Mouse (Mus musculus) spleen, postnatal 14 days (tissue): ENCODE measurements at regions not wholly inside any gene's neighbourhood (a gene's known extent, or its start where the extent isn't known, plus 50 kb on each side); places are given as distances from the start of the nearest gene placed in this dataset.

Source experiments
- DNase-seq, 2 experiments: peaks; one replicate each; pipeline ENCODE4 v3.0.0; 2021 to 2022; ENCODE audit warnings: low spot score in 2 of 2

DNA sequence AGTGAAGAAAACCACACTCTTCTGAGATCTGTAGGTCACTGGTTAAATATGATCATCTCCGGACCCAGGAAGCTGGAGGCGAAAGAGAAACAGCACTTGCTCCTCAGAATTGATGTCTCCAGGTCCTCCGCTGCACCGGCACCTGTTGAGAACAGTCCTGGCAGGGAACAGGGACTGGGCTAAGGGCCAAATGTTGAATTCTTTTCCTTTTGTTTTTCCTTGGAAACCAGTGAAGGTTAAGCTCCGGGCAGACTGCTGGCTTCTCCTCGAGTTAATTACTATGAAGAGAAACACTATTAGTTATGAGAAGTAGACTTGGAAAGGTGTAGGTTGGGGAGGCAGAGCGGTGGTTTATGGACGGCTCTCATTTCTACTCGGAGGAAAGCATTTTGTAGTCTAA is 242.7 kb downstream of the Rngtt start:
- DNase-seq, result no peak

DNA sequence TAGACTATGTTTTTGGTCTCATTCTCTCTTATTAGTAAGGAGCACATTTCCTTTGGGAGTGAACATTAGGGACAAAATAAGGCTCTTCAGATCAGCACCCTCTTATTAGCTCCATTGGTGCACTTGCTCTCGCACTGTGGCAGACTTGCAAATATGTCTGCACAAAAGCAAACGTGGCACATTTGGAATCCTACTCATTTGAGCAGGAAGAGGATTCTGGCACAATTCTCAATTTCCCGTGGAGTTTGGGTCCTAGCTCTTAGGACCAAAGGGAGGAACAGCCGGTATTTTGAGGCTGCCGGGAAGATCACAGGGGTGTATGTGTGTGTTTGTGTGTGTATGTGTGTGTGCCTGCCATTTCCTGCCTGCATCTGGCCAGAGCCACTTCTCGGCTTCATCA is 244.5 kb downstream of the Rngtt start:
- DNase-seq, result no peak

DNA sequence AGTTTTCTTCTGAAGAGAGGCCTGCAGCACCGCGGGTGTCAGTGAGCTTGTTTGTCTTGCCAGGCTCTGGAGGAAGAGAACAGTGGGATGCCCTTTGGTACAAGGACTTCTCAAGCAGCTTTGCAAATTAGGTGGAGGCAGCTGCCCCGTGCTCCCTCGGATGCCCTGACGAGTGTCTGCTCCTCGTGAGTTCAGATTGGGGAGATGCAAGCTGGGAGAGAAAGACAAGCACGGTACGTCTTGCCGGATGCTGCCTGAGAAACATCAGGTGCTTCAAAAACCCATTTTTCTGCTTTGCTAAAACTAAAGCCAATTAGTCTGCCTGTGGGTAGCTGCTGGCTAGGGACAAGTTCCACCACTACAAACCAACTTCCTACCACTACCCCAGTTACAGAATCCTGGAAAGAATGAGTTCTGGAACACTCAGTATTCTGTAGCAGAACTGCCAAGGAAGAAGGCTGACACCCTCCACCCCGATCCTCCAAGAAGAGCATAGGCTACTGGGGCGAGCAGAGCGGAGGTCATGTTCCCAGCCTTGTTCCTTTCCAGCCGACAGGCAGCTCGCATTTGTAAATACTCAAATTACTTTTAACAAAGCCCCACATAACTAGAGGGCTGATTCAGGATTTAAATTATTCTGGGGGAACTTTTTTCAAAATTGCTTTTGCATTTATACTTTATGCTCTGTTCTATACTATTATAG is 245.3 kb downstream of the Rngtt start:
- DNase-seq, result no peak

DNA sequence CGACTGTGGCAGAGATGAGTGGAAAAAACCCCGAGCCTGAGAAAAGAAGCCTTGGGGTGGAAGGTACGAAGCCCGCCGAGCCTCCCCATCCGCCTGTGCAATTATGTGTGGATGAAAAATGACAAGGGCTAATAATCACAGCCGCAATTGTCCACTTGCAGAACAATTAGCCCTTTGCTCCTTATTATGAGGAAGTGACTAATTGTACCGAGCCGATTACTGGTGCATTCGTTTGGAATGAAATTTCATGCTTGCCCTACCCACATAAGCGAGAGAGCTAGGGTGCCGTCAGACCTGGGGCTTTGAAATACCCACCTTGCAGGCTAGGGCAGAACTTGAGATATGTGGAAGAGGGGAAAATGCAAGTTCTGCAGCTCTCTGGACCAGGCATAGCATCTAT is 245.9 kb downstream of the Rngtt start:
- DNase-seq, result no peak

DNA sequence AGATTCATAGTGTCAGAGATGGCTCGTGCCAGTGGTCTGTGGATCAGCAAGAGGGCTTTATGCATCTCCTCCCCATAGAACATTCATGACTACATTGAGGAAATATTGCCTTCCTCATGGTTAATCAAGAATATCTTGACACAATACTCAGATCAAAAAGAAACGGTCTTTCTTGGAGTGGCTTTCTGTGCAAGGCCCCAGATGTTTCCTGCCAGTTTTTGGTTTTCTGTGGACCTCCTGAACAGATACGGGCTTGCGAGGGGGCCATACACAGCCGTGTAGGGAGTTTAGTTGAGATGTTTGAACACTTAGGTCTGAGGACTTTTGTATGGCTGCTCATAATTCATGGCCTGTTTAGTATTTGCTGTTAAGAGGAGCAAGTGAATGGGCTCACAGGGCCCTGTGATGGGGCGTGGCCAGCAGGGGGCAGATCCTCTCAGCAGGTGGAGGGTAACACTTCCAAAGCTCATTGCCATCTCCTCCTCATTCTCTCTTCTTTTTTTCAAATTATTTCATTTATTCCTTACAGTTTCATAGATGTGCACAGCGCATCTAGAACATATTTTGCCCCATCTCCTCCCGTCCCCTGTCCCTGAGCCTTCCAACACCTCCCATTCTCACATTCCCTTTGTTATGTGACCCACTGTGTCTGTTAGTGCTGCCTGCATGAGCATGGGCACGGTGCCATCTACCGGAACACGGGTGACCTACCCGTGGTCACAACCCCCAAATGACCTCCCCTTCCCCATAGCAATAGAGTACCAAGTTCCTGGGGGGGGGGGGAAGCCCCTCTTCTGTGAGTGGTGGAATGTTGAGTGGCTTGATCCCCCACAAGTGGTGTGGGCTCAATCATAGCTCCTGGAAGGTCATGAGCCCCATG is 246.8 kb downstream of the Rngtt start:
- no peak for DNase-seq

DNA sequence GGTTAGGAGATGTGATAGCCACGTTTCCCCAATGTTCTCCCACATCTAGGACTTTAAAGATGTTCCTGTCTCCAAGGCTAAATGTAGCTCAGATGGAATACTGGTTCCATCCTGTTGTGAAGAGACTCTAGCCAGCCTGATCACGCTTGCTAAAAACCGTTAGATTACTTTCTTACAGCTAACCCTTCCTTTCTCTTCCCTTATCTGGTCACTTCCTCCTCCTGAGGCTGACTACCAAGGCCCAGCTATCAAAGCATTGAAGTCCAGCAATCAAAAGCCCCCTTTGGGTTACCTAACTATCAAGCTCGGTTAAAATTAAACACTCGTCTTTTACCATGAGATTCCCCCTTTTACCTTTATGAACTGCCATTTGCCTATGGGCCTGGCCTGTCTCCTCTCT is 260.2 kb downstream of the Rngtt start:
- no peak for DNase-seq

DNA sequence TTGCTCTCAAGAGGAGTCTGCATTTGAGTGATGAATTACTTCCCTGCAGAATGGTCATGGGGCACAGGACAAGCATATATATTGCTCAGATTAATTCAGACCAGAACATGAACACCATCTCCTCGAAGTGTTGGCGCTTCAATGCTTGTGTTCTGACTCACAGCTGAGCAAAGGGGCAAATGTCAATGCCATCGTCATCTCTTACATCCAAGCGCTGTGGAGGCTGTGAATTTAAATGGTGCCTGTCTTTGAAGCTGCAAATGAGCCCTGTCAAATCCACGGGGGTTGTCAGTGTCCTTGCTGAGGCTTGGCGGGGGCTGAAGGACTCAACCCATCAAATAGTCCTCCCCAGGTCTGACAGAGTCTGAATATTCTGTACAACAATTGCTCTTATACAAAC is 261.2 kb downstream of the Rngtt start:
- no peak for DNase-seq

DNA sequence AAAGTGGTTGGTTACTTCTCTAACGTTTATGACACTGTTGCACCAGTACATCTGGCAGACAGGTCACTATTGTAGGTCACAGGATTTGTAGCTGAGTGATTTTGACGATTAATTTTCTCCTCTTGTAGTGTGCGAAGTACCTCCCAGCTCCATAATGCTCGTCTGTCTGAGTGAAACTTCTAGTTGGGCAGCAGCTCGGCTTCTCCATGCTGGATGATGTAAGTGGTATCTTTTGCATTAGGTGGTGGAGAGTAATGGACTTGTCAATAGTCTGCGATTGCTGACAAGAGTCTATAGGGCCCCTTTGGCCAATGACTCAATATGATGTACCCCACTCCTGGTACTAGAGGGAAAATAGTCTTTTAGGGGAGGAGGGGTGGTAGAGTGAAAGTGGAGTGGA is 267.5 kb downstream of the Rngtt start:
- DNase-seq, result no peak

DNA sequence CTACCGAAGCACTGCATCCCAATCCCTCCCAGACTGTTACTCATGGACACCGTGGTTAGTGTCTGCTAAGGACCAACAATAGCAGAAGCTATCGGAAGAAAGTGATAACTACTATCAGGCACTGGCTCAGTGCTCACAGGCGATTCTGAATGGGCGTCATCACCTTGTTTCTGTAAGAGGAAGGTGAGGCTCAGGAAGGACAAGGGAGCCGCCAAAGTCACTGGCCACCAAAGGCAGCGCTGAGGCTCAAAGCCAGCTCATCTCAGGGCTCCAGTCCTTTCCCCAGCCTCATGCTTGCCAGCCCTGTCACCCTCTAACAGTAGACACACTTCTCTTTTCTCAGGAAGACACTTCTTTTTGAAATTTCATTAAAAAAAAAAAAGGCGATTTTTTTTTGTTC is 270.4 kb downstream of the Rngtt start:
- DNase-seq, result no peak

DNA sequence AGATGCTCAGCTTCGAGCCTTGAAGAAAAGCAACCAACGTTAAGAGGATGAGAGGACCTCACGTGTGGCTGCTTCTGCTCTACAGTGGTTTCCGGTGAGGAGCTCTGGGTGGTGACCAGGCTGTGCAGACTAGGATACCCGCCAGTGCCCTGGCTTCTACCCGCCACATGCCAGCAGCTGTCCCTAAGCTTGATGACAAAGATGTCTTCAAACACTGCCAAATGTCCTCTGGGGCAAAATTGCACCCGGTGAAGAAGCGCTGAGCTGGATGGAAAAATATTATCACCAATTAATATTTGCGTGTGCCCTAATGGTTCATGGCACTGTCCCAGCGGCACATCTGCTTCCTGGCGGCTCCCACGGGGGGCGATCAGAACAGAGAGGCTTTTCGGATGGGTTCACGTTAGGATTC is 271.1 kb downstream of the Rngtt start:
- no peak for DNase-seq

DNA sequence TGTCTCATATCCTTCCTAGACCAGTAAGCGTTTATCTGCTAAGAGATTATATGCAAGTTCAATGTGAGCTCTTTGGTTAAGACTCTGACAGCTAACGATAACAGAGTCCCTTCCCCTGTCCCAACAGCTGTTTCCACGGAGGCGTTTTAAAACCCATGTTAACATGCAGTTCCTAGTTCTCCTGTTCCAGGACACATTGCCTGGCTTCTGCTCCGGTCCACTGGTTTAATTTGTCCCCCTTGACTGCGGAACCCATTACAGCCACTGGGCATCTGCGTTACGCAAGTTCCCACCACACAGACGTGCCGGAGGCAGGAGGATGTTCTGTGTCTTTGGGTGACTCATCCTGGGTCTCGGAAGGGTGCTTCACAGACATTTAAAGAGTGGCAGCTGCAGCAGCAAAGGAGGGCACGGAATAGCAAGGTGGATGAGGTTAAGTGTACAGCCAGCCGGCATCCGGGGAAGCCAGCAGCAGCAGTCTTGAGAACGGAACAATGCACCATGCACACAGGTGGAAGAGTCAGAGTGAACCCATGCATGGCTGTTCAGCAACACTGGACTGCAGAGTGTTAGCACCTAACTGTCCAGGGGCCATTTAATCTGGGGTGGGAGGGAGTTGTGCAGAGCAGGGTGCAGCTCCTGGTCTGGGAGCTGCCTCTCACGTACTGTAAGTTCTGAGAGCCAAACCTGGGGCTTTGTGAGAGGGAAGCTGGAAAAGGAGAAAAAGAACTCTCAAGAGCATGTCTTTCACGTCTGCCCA is 271.8 kb downstream of the Rngtt start:
- no peak for DNase-seq

DNA sequence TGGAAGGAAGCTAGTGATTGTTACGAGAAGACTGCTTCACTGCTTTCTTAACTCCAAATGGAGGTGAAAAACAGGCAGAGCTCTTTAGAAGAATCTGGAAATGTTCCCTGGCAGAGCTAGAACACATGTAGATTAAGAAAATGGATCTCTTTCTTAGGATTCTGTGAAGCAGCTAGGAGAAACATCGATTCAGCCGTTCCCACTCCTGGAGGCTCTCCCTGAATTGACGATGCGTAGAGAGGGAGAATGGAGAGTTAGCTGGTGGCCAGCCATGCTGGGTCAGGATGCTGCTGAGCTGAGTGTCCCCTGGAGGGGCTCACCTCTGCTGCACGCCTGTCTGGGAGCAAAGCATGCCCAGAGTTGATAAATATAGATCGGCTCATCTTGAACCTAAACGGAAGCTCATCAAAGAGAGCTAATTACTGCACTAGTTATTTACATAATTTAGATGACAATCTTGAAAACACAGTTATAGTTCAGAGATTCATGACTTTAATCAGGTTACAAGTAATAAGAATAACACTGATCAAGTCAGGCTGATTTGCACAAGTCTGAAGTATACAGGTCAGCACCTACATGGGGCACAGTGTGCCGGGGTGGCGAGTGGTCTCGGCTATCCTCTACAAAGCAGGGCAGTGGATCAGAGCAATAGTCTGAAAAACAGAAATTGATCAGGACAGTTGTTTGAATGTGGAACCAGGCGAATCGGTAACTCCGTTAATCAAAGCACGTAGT is 273.0 kb downstream of the Rngtt start:
- DNase-seq, result no peak

DNA sequence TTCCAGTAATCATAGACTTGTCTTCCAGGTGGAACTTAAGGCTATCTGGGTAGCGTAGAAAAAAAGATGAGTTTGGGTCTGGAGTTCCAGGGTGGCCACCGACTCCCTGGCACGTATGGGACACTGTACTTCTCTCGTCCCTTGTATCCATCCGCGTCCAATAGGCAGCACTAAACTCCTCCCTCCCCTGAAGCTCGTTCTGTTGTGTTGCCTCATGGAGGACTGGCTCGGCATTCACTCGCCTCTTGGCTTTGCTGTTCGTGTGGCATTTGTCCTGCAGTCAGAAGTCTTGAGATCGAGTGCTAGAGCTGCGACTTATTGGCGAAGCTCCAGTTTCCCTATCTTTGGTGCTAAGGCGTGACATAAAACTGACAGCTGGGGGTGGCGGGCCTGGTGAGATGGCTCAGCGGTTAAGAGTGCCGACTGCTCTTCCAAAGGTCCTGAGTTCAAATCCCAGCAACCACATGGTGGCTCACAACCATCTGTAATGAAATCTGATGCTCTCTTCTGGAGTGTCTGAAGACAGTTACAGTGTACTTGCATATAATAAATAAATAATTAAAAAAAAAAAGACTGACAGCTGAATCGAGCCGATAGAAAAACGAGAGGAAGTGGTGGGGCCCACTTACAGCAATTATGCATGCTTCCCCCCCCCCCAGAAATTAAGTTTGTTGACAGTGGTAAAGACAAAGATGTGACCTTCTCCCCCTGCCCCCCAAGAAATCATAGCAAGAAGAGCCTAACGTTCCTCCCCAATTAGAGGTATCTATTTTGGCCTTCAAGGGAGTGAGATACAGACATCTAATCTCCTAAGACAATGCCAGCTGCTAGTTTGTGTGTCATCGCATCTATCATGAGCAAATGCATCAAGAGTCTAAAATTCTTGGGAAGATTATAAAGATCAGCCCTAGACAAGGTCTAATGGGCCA is 274.1 kb downstream of the Rngtt start:
- no peak for DNase-seq

DNA sequence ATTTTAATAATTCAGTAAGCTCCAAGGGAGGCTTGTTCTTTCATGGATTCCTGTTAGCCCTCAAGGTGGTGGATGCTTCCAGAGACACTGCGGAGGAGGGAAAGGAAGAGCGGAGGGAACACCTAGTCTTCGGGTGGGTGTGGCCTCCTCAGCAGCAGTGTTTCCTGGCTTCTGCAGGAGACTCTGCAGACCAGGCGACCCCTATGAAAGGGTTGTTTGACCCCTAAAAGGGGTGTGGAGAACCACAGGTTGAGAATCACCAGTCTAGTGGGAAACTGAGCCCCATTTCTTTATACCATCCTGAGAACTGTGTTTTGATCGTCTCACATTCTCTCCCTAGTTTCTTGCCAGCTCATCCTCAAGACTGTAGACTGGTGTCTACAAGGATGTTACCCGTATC is 275.7 kb downstream of the Rngtt start:
- no peak for DNase-seq

DNA sequence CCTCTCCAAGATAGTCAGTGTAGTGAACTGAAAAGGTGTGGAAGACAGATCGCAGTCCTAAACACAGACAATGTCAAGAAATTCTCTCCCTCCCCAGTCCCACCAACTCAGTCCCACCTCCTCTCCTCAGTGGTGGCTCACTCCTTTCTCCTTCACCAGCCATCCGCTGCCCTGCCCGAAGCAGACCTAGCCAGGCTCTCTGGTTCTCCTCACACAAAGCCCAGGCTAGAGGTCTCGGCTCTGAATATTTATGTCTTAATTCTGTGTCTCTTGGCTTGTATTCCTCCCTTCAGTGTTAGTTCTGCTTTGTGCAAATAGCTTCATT is 276.1 kb downstream of the Rngtt start:
- no peak for DNase-seq

DNA sequence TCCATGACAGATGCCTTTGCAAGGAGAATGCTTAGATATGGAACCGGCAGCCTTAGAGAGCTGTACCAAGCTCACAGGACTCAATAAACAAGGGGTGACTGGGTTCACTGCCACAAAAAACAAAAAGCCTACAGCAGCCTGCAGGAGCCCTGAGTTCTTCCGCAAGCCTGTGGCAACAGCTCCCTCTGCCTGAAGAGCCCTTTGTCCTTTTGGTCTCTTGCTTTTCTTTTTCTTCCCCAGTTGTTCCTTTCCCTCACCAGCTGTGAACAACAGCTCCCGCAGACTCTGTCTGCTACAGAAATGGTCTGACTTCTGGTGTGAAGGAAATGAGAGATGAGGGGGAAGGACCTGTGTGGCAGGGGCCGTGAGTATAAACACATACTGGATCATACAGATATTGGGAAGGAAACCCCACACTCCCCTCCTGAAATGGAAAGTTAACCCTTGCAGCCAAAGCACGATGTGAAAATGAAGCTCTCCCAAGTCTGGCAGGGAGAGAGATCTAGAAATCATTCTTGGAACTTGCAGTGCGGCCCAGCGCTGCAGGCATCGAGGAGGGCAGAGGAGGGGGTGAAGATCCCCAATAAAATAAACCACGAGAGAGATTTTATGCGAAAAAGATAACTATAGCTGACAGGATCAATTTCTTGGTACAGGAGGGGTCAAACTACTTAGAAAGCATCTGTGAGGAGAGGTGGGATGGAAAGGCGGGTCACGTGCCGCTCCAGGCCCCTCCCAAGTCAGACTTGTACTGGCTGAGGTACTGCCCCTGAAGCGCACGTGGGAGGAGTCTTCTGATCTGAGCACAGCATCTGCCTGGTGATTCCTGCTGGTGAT is 276.7 kb downstream of the Rngtt start:
- DNase-seq, result no peak

DNA sequence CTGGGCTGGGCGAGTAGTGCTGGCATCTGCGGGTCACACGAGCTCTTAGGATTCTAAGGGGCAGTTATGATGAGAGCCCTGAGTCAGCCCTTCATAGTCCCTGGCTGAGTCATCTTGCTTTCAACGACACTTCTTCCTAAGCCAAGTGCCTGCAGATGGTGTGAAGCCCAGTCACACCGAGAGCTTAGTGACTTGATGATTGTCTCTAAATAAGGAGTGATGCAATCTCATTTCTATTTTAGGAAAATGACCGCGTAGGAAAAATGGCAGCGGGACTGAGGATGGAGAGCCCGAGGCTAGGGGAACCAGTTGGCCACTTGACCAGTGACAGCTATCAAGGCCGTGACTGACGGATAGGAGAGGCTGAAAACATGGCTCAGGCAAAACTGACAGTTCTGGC is 277.6 kb downstream of the Rngtt start:
- DNase-seq, result no peak

DNA sequence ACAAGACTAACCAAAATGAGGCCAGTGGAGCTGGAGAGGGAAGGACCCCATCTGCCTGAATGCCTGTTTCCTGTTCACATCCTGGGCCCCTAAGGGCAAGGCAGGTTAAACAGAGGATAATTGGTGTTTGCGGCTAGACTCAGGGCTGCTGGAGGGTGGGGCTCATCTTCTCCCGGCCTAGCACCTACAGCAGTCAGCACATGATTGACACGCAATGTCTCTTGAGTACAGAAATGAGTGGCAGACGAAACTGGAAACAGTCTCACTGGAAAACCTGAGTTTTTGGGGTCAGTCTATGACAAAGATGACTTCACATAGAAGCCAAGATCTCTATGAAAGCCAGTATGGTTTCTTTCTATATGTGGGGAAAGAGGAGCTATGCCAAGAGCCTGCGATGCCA is 278.0 kb downstream of the Rngtt start:
- DNase-seq, result no peak

DNA sequence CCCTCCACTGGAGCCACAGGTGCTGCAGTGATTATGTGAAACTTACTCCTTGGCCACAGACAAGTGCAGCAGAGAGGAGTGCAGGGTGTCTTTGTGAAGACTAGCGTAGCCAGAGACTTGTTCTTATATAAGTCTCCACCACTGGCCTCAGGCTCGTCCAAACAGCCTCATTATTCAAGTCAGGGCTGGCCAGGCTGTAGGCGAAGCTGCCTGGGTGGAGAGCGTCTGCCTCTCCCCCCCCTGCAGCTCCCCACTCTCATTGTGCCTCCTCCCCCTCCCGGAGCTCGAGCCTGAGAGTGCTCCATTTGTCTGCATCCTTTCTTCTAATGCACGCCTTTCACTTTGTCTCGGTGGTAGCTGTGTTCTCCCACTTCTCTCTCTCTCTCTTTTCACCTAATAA is 279.1 kb downstream of the Rngtt start:
- no peak for DNase-seq

DNA sequence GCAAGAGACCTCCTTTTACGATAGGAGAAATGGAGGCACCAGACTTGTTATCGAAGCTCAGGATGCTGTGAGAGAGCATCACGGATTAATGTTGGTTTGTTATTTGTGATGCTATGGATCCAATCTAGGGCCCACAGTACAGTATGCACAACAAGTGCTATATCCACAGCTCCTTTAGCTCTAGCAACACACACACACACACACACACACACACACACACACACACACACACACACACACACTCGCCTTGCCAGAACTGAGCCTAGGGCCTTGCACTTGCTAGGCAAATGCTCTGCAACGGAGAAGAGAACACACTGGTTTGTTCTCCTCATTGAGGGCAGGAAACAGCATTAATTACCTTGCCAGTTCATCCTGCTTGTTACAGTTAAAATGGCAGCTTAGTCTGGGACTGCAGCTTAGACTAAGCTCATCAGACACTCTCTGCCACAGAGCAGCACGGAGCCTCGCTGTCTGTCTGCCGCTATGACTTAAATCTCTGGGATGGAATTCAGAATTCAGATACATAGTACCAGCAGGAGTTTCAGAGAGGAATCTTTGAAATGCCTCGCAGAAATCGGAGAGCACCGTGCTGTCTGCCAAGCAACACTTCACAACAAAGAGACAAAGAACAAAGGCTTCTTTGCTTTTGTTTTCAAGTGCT is 285.0 kb downstream of the Rngtt start:
- no peak for DNase-seq
